Mouse (Mus musculus): ENCODE data around the gene Tor1b. TPM values are rescaled to one million over a fixed set of nuclear protein-coding genes. Genes with fewer than 3 reads are reported as not detected.

The Tor1b gene
- total and polyA plus RNA-seq, 3 experiments = 23.1 to 31.1 (median 25.3) TPM

DNA sequence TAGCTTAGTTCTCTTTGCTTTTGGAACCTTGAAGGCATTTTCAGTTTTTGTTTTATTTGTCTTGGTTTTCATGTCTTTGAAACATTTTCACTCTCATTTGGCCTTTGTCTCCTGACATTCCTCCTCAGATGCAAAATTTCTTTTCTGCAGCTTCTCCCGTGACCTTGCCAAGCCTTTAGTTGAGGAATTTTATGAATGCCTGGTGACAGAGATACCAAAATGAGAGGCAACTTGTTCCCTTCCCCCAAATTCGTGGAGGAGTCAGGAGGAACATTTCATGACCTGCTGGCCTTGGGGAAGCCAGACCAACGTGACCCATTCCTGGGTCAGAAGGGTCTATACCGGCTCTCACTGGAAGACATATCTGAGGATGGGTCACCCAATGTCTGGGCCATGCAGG lies 46.1 kb upstream of the Tor1b start:
- Histone ChIP-seq H3K27me3 (replicated peaks) (peaks cover 34% of the 10 kb centered on the region), H3K9me3 (replicated peaks; ENCODE audit: low read length) (no peaks in the 10 kb centered on the region), H3K27ac (ENCODE audit: insufficient read depth, low read depth) (no peak overlapping the region), H3K4me2 (ENCODE audit: insufficient read depth, low read depth, poor library complexity, severe bottlenecking) (no peak overlapping the region), H3K36me3 (replicated peaks in 1 of 2; ENCODE audit: control insufficient read depth in 1 of 2, insufficient read depth in 1 of 2, low read length in 1 of 2) (no peaks in the 10 kb centered on the region), H3K4me3 (replicated peaks in 1 of 3; ENCODE audit: low read depth in 2 of 3, low read length in 2 of 3, poor library complexity in 1 of 3) (no peak overlapping the region), H3K79me2 (replicated peaks; ENCODE audit: control insufficient read depth, extremely low read depth, insufficient read depth, poor library complexity, severe bottlenecking) (no peaks in the 10 kb centered on the region), H3K9ac (ENCODE audit: insufficient read depth, low read depth) (no peak overlapping the region), H3K4me1 (ENCODE audit: control insufficient read depth in 1 of 2, insufficient read depth in 2 of 2) (no peaks in the 10 kb centered on the region; a peak in 1 of 4 replicates)
- in situ Hi-C loops (cut with MboI; ENCODE audit: low pct_ligation_motif_present, low pct_unique_long_range_greater_than_20kb, low sequenced_read_pairs) (no loop called here), dilution Hi-C loops (cut with MboI; ENCODE audit: extremely low pct_ligation_motif_present, extremely low pct_unique_long_range_greater_than_20kb, low sequenced_read_pairs) (no loop called here)
- TF ChIP-seq POLR2A (IDR thresholded peaks at IDR 0.05; ENCODE audit: low read depth, low read length) (no peak), PAX5 (IDR thresholded peaks at IDR 0.05; ENCODE audit: low read length) (no peak), ELF1 (IDR thresholded peaks at IDR 0.05; ENCODE audit: low read depth, low read length) (no peak), ETS1 (conservative IDR thresholded peaks at IDR 0.05; ENCODE audit: low read depth, low read length) (no peak), CHD1 (IDR thresholded peaks at IDR 0.05; ENCODE audit: low read depth, low read length) (no peak), CHD2 (IDR thresholded peaks at IDR 0.05; ENCODE audit: low read length) (no peak), ZC3H11A (IDR thresholded peaks at IDR 0.05; ENCODE audit: low read depth, low read length) (no peak), MAX (IDR thresholded peaks at IDR 0.05; ENCODE audit: low read length) (no peak), NRF1 (IDR thresholded peaks at IDR 0.05; ENCODE audit: low read depth, low read length) (no peak)
- no peak for DNase-seq (ENCODE audit: extremely low read depth)

DNA sequence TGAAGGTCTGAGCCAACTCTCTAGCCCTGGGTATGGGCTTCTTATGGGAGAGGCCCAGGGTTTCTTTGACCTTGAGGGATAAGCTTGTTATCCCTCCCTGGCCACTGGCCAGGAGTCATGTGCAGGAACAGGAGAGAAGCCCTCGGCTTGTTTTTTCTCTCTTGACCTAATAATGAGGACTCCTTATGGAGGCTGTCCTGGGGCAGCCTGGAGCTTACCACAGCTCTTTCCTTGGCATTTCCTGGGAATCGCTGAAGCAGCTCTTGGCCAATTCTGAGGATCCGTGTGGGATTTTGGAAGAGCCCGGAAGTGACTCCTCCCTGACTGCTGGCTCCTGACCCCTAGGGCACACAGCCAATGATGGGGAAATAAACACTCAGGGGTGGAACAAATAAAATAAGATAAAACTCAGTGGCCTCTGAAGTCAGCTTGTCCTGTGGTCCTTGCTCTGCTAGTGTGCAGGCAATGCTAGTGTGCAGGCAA lies 40.4 kb upstream of the Tor1b start:
- Histone ChIP-seq H3K36me3 (replicated peaks in 1 of 2; ENCODE audit: control insufficient read depth in 1 of 2, insufficient read depth in 1 of 2, low read length in 1 of 2) (no peaks in the 10 kb centered on the region), H3K27ac (ENCODE audit: insufficient read depth, low read depth) (no peak overlapping the region), H3K27me3 (replicated peaks) (peaks cover 3% of the 10 kb centered on the region), H3K9ac (ENCODE audit: insufficient read depth, low read depth) (no peak overlapping the region), H3K4me1 (ENCODE audit: control insufficient read depth in 1 of 2, insufficient read depth in 2 of 2) (peaks cover 0 to 19% of the 10 kb centered on the region in 2 experiments; a peak in 2 of 4 replicates), H3K9me3 (replicated peaks; ENCODE audit: low read length) (no peaks in the 10 kb centered on the region), H3K4me3 (replicated peaks in 1 of 3; ENCODE audit: low read depth in 2 of 3, low read length in 2 of 3, poor library complexity in 1 of 3) (no peak overlapping the region), H3K4me2 (ENCODE audit: insufficient read depth, low read depth, poor library complexity, severe bottlenecking) (no peak overlapping the region), H3K79me2 (replicated peaks; ENCODE audit: control insufficient read depth, extremely low read depth, insufficient read depth, poor library complexity, severe bottlenecking) (no peaks in the 10 kb centered on the region)
- TF ChIP-seq GABPA (IDR thresholded peaks at IDR 0.05; ENCODE audit: insufficient replicate concordance, low read depth, low read length) = no peak
- TF ChIP-seq BHLHE40 (IDR thresholded peaks at IDR 0.05; ENCODE audit: low read depth, low read length) = no peak
- TF ChIP-seq RCOR1 (conservative IDR thresholded peaks at IDR 0.05; ENCODE audit: low read depth, low read length) = no peak
- TF ChIP-seq CHD1 (IDR thresholded peaks at IDR 0.05; ENCODE audit: low read depth, low read length) = no peak
- in situ Hi-C loops (cut with MboI; ENCODE audit: low pct_ligation_motif_present, low pct_unique_long_range_greater_than_20kb, low sequenced_read_pairs) = no loop called here
- dilution Hi-C loops (cut with MboI; ENCODE audit: extremely low pct_ligation_motif_present, extremely low pct_unique_long_range_greater_than_20kb, low sequenced_read_pairs) = no loop called here
- no peak for DNase-seq (ENCODE audit: extremely low read depth)

DNA sequence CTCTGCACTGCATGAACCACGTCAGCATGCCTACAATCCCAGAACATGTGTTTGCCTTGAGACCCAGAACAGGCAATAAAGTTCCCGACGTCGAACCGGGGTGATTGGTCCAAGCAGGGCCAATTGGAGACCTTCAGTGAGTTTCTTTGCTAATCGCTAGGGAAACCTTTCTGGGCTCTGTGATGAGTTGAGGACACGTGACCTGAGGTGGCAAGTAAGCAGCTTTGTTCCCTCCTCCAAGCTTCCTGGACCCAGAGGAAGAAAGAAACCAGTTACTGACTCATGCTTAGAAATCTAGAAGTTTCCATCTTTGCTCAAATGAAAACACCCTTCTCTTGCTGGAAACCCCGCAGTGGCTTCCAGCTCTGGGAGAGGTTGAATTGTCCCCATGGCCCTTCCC lies 39.7 kb upstream of the Tor1b start:
- in situ Hi-C loops (cut with MboI; ENCODE audit: low pct_ligation_motif_present, low pct_unique_long_range_greater_than_20kb, low sequenced_read_pairs) (no loop called here), dilution Hi-C loops (cut with MboI; ENCODE audit: extremely low pct_ligation_motif_present, extremely low pct_unique_long_range_greater_than_20kb, low sequenced_read_pairs) (no loop called here)
- no peak overlapping the region for H3K4me2 ChIP-seq (ENCODE audit: insufficient read depth, low read depth, poor library complexity, severe bottlenecking)
- no peaks in the 10 kb centered on the region for H3K9me3 ChIP-seq (replicated peaks; ENCODE audit: low read length)
- no peaks in the 10 kb centered on the region for H3K79me2 ChIP-seq (replicated peaks; ENCODE audit: control insufficient read depth, extremely low read depth, insufficient read depth, poor library complexity, severe bottlenecking)
- no peak overlapping the region for H3K9ac ChIP-seq (ENCODE audit: insufficient read depth, low read depth)
- H3K4me1 ChIP-seq (ENCODE audit: control insufficient read depth in 1 of 2, insufficient read depth in 2 of 2) = peaks cover 3 to 19% of the 10 kb centered on the region in 2 experiments; a peak in 3 of 4 replicates
- H3K27ac ChIP-seq (ENCODE audit: insufficient read depth, low read depth) = no peak overlapping the region
- no peaks in the 10 kb centered on the region for H3K36me3 ChIP-seq (replicated peaks in 1 of 2; ENCODE audit: control insufficient read depth in 1 of 2, insufficient read depth in 1 of 2, low read length in 1 of 2)
- H3K27me3 ChIP-seq (replicated peaks) = peaks cover 3% of the 10 kb centered on the region
- H3K4me3 ChIP-seq (replicated peaks in 1 of 3; ENCODE audit: low read depth in 2 of 3, low read length in 2 of 3, poor library complexity in 1 of 3) = no peak overlapping the region
- TF ChIP-seq USF2 (conservative IDR thresholded peaks at IDR 0.05; ENCODE audit: low read depth, low read length) (peak; percentile 67), USF1 (IDR thresholded peaks at IDR 0.05; ENCODE audit: low read depth, low read length) (peak; percentile 58), BHLHE40 (IDR thresholded peaks at IDR 0.05; ENCODE audit: low read depth, low read length) (0 out of 2 replicates have a peak, but pooled peaks have one; percentile 24), ZC3H11A (IDR thresholded peaks at IDR 0.05; ENCODE audit: low read depth, low read length) (no peak), MAX (IDR thresholded peaks at IDR 0.05; ENCODE audit: low read length) (peak; percentile 25; the same call in 1 of the 2 replicates)
- DNase-seq (ENCODE audit: extremely low read depth) = peak; percentile 20
